Mouse (Mus musculus) heart, embryonic 14.5 days (tissue): ENCODE measurements at regions not wholly inside any gene's neighbourhood (a gene's known extent, or its start where the extent isn't known, plus 50 kb on each side); places are given as distances from the start of the nearest gene placed in this dataset.

Experiments
- ATAC-seq: fragments of 200-750 bp; cut with Nextera tagmentation; 2 replicates; pipeline ENCODE4 v1.8.0; 2017; ENCODE audit warnings: low read depth, moderate TSS enrichment; ENCODE audit not compliant: insufficient number of reproducible peaks, insufficient read depth, low FRiP score
- H3K27ac ChIP-seq, 2 experiments: fragments of 200-500 bp in 1 of 2; fragments of 300-500 bp in 1 of 2; sonication (generic) in 1 of 2; replicated peaks in 1 of 2; 2 replicates each; pipeline ENCODE4 v1.5.1; 2012 to 2014; ENCODE audit warnings: low read depth in 2 of 2, low read length in 2 of 2, control low read depth in 1 of 2, mild to moderate bottlenecking in 1 of 2, mixed read lengths in 1 of 2; ENCODE audit not compliant: control insufficient read depth in 1 of 2, insufficient read depth in 1 of 2
- H3K27me3 ChIP-seq: fragments of 300-500 bp; sonication (generic); 2 replicates; pipeline ENCODE4 v1.6.1; 2014; ENCODE audit warnings: mild to moderate bottlenecking, low read length, control low read depth; ENCODE audit not compliant: control insufficient read depth, insufficient read depth
- H3K36me3 ChIP-seq: fragments of 300-500 bp; sonication (generic); 2 replicates; pipeline ENCODE4 v1.6.1; 2014; ENCODE audit warnings: mild to moderate bottlenecking, control low read depth, low read length, mixed read lengths; ENCODE audit not compliant: control insufficient read depth, insufficient read depth
- H3K4me1 ChIP-seq, 2 experiments: fragments of 200-500 bp in 1 of 2; fragments of 300-500 bp in 1 of 2; sonication (generic) in 1 of 2; 2 replicates each; pipeline ENCODE4 v1.6.1; 2012 to 2014; ENCODE audit warnings: low read length in 2 of 2, control low read depth in 1 of 2, mixed read lengths in 1 of 2; ENCODE audit not compliant: control insufficient read depth in 2 of 2, insufficient read depth in 2 of 2
- H3K4me2 ChIP-seq: fragments of 300-500 bp; sonication (generic); 2 replicates; pipeline ENCODE4 v1.6.1; 2014; ENCODE audit warnings: mild to moderate bottlenecking, low read length
- H3K4me3 ChIP-seq, 2 experiments: fragments of 200-500 bp in 1 of 2; fragments of 300-500 bp in 1 of 2; sonication (generic) in 1 of 2; 2 replicates each; pipeline ENCODE4 v1.5.1; 2012 to 2014; ENCODE audit warnings: low read length in 2 of 2, mild to moderate bottlenecking in 2 of 2, control low read depth in 1 of 2, low read depth in 1 of 2, moderate library complexity in 1 of 2; ENCODE audit not compliant: control insufficient read depth in 1 of 2, insufficient read depth in 1 of 2
- H3K9ac ChIP-seq: fragments of 300-500 bp; sonication (generic); 2 replicates; pipeline ENCODE4 v1.6.1; 2014; ENCODE audit warnings: mild to moderate bottlenecking, low read length
- H3K9me3 ChIP-seq: fragments of 300-500 bp; sonication (generic); 2 replicates; pipeline ENCODE4 v1.6.1; 2016; ENCODE audit warnings: low read length, control low read depth; ENCODE audit not compliant: control insufficient read depth
- WGBS: fragments of 180-500 bp; shearing (Covaris S2); extraction: QIAGEN DNeasy Blood & Tissue Kit; methylation state at CpG from one replicate; pipeline ENCODE4 v1.1.7; 2014; 5-methylcytosine and 5-hydroxymethylcytosine counted together

DNA sequence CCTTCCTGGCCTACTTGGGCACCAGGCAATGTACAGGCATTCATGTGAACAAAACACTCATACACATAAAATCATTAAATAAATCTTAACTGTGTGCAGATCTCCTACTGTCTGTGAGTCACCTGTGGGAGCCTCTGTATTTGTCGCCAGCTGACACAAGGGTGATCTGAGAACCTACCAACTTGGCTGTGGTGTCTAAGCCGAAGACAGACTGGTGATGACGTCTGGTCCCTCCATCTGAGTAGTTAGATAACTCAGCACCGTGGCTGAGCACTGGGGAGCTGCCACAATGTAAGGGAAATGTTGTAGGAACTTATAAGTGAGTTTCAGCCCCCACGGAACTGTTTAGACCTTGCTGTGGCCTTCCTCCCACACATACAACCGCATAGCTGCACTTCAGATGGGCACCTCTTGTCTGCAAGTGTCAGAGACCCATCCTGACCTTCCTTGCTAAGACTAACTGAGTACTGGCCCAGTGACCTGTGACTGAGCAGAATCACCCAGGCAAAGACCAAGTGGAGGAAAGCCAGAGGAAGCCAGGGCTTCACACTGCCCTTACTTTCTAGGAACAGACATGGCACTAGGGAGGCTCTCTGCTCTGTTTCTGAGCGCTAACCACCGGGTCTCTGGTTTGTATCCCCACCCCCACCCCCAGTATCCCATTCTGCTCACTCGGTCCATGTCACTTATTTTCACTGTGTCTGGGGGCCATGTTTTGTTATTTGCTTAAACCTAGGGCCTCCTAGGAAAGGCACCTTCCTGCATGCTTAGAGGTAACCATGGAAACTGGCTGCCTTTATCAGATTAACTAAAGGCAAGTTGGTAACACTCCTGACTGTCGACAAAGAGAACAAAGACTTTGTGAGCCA is 65.2 kb upstream of the Dhx40 start:
- Histone ChIP-seq H3K27ac (no peak overlapping the region), H3K27me3 (no peaks in the 10 kb centered on the region), H3K4me1 (peaks cover 8 to 12% of the 10 kb centered on the region in 2 experiments), H3K36me3 (no peaks in the 10 kb centered on the region), H3K4me3 (no peak overlapping the region), H3K4me2 (no peak overlapping the region), H3K9me3 (peaks cover 4% of the 10 kb centered on the region; the same call in 1 of the 2 replicates), H3K9ac (no peak overlapping the region)
- WGBS = 44% methylated on average over 10 of the region's 10 CpGs
- ATAC-seq = no peak

DNA sequence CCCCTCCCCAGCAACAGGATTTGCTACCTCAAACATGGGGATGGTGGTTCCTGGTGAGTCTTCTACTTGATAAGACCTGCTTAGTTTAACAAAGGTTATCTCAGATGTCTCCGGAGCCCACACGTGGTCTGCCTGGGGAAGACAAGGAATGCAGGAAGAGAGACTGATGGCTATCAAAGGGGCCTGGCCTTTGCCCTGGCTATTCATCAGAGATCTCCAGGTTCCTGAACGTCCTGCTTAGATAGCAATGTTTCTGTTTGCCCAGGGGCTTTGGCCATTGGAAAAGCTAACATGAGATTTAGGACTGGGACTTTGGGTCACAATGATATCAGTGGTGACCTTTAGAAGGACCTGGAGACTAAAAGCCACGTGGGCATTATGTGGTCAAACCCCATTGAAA is 64.2 kb upstream of the Dhx40 start:
- Histone ChIP-seq H3K27me3 (no peaks in the 10 kb centered on the region), H3K9me3 (peaks cover 4% of the 10 kb centered on the region; the same call in 1 of the 2 replicates), H3K4me2 (no peak overlapping the region), H3K4me3 (no peak overlapping the region), H3K4me1 (peaks cover 8 to 12% of the 10 kb centered on the region in 2 experiments), H3K36me3 (no peaks in the 10 kb centered on the region), H3K27ac (no peak overlapping the region), H3K9ac (no peak overlapping the region)
- no peak for ATAC-seq
- 18% methylated on average over 4 of the region's 4 CpGs for WGBS

DNA sequence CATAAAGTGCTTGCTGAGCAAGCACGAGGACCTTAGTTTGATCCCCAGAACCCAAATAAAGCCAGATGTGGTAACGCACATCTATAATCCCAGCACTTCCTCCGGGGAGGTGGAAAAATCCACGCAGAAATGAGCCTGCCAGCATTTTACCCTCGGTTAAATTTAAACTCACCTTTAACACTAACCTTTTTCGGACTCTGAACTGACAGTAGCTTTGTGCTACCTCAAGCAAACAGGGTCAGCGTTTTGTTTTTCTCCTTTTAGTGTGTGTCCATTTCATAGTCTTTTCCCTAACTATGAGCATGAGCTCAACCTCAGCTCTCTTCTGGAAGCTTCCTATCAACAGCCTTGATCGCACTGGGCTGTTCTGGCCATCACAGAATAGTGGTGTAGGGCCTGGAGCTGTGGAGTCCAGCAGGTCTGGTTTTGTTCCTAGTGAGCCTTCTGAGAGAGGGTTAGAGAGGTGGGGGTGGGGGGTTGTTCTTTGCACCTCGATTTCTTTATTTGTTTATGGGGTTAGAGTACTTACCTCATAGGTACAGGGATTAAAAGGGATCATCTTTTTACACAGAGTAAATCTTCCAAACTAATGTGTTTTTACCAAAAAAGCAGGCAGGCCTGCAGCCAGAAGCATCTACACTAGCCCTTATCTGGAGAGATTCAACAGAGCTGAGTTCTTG is 63.1 kb upstream of the Dhx40 start:
- Histone ChIP-seq H3K9ac (no peak overlapping the region), H3K4me2 (no peak overlapping the region), H3K27me3 (no peaks in the 10 kb centered on the region), H3K4me3 (no peak overlapping the region), H3K27ac (no peak overlapping the region), H3K36me3 (no peaks in the 10 kb centered on the region), H3K9me3 (peaks cover 3% of the 10 kb centered on the region; the same call in 1 of the 2 replicates), H3K4me1 (peaks cover 7 to 8% of the 10 kb centered on the region in 2 experiments)
- WGBS = 80% methylated on average over 9 of the region's 9 CpGs
- ATAC-seq = no peak

DNA sequence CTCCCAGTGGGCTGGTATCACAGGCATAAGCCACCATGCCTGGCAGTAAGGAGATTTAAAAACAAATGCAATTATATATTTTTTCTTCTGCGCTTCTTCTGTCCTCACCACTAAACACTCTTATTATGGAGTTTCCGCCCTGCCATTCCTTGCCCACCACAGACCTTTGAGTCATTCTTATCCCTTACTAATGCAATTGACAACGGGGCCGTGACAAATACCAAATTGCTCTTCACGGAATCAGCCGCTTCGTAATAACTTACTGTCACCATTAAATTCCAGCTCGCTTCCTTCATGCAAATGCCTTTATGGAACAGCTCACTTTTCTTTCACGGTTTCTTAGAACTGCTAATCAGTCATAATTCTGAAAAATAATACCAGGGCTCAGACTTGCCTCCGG is 59.4 kb upstream of the Dhx40 start:
- no peaks in the 10 kb centered on the region for H3K27me3 ChIP-seq
- H3K4me3 ChIP-seq = no peak overlapping the region
- 85% methylated on average over 10 of the region's 10 CpGs for WGBS

DNA sequence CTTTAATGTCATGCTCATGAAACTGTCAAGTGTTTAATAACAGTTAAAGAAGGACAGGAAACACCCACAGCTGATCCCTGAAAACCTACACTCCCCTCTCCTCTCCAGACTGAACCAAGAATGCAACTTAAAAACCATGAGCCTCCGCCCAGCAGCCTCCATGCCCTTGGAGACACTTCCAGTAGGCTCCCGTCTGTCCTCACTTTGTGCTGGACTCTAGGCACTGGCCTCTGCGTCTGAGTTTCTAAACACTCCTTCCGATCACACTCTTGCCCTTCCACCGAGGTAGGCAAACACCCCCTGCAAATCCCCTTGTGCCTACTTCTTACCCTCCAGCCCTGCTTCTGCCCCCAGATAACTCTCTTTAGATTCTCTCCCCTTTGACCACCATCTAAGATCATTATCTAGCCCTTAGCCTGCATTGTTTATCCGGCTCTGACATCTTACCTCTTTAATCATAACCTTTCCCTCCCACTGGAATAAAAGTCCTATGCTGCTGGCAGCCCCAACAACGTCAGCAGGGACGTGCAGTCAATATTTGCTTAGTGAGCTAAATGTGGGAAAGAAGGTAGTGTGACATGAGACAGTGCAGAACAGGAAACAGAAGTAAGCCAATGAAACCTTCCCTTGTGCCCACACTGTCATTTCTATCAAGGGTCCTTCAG is 52.5 kb upstream of the Dhx40 start:
- Histone ChIP-seq H3K4me1 (no peaks in the 10 kb centered on the region), H3K4me3 (no peak overlapping the region), H3K27ac (no peak overlapping the region), H3K4me2 (no peak overlapping the region), H3K9ac (no peak overlapping the region), H3K36me3 (no peaks in the 10 kb centered on the region), H3K27me3 (no peaks in the 10 kb centered on the region), H3K9me3 (no peaks in the 10 kb centered on the region)
- 62% methylated on average over 8 of the region's 8 CpGs for WGBS
- no peak for ATAC-seq

More for the DNA sequence above, 59.4 kb upstream of the Dhx40 start:
- Histone ChIP-seq H3K4me1 (no peaks in the 10 kb centered on the region), H3K27ac (no peak overlapping the region), H3K9me3 (no peaks in the 10 kb centered on the region), H3K9ac (no peak overlapping the region), H3K4me2 (no peak overlapping the region), H3K36me3 (no peaks in the 10 kb centered on the region)
- no peak for ATAC-seq

DNA sequence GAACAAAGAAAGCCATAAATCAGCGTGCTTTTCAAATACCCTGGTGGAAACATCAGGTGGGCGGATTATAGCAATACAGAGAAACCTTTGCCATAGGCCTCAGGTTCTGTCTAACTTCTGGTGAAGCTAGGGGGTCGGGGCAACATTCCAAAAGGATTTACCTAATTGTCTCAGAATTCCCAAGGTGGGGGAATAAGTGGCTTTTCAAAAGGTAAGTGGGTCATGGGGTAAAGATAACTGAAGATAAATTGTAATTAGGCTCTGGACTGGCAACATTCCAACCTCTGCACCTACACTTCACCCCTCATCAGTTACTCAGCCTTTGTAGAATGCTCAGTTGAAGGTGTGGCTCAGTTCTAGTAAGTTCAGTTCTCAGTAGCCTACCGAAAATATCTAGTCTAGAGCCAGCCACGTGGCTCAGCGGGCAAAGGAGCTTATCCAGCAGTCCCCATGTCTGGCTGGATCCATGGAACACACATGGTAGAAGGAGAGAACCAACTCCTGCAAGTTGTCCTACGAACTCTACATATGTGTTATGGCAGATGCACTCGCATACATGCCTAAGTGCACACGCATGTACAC is 51.8 kb upstream of the Dhx40 start:
- H3K9me3 ChIP-seq = no peaks in the 10 kb centered on the region
- H3K27ac ChIP-seq = no peak overlapping the region
- no peak overlapping the region for H3K4me2 ChIP-seq
- no peaks in the 10 kb centered on the region for H3K27me3 ChIP-seq
- ATAC-seq = no peak
- no peak overlapping the region for H3K4me3 ChIP-seq
- WGBS = 83% methylated on average over 9 of the region's 9 CpGs
- H3K9ac ChIP-seq = no peak overlapping the region
- H3K4me1 ChIP-seq = no peaks in the 10 kb centered on the region
- H3K36me3 ChIP-seq = no peaks in the 10 kb centered on the region

DNA sequence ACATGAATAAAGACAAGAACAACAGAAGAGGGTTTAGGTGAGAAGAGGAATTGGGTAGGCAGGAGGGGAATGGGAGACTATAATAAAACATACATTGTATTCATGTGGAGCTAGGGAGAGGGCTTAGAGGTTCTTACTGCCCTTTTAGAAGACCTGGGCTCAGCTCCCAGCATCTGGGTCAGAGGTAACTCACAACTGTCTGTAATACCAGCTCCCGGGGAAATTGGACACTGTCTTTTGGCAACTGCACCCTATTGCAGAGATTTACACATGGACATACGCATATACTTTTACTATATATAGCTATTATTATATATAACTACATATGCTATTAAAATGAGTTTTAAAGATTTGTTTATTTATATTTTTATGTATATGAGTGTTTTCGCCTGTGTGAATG is 50.7 kb upstream of the Dhx40 start:
- Histone ChIP-seq H3K27me3 (no peaks in the 10 kb centered on the region), H3K9ac (no peak overlapping the region), H3K4me1 (no peaks in the 10 kb centered on the region), H3K4me3 (no peak overlapping the region), H3K9me3 (no peaks in the 10 kb centered on the region), H3K4me2 (no peak overlapping the region), H3K27ac (no peak overlapping the region), H3K36me3 (no peaks in the 10 kb centered on the region)
- no peak for ATAC-seq
- 93% methylated on average over 3 of the region's 3 CpGs for WGBS
